Mouse (Mus musculus) heart, postnatal 0 days (tissue): ENCODE data around the gene A930002H24Rik.

Experiments used
- CTCF ChIP-seq: IDR thresholded peaks from 2 replicates; pipeline ENCODE4 v1.5.1; 2016; ENCODE audit warnings: antibody characterized with exemption, control low read depth, low read depth
- EP300 ChIP-seq: IDR thresholded peaks from 2 replicates; pipeline ENCODE4 v1.6.1; 2016; ENCODE audit warnings: antibody characterized with exemption, low read depth

DNA sequence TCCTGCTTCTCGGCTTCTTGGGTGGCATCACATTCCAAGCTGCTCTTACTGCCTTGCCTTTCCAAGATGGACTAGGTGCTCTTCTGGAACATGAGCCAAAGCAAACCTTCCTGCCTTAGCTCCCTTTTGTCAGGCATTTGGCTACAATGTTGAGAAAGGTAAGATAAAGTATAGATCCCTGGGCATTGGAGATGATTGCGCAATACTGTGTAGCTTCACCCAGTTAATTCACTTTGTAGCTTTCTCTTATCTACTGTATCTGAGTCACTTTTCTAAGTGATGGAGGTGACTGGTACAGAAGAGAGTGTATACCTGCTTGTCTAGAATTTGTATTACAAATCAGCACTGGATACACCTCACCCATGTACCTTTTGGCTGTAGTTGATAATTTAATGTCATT lies 23.4 kb upstream of the A930002H24Rik start:
- TF ChIP-seq CTCF (no peak), EP300 (no peak)
